In the genomic region with DNA sequence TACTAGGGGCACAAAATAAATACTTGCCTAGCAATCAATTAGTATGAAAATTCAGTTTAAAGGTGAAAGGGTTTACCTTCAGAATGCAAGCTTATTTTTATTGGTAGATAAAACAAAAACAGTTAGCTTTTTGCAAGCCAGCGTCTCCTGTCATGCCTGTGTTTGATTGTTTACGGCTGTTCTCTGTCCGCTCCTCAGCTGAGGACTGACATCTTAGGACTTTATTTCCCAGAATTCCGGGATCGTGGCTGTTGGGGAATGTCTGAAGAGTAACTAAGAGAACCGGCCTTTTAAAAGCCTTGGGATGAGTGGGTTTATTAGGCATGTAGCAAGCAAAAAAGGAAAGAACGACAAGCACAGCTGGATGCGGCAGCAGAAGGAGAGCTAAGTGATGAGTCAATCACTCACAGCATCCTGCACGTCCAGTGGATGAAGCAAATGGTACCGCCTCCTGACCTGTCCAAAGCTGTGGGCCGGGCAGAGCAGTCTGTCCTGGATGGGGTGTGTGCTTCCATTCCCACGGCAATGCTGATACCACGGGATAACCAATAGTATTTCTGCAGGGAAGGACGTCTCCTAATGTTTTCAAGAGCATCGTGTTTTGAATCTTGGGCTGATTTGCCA, we compare ENCODE assay signal across 17 mouse cellular contexts.
DNase-seq lines count a peak whose midpoint lies in the region; ATAC-seq and TF ChIP-seq lines count a peak whose summit lies in the region.
"Had no signal": no experiment of that assay in that cellular context is flagged by ENCODE, and none has a peak within 500 bp of the region (broad histone marks: within the 10 kb centered on the region; RNA-seq: fewer than 3 reads in every experiment).

No protein-coding gene starts in this region.

- H3K9ac ChIP-seq in kidney, embryonic 16.5 days (replicated peaks; ENCODE audit: low read length) = no peak overlapping the region
- H3K9ac ChIP-seq in liver, postnatal 0 days (replicated peaks) = no peak overlapping the region
- H3K9ac ChIP-seq: embryonic facial prominence, embryonic 13.5 days; forebrain, postnatal 0 days; limb, embryonic 15.5 days; midbrain, embryonic 13.5 days; neural tube, embryonic 15.5 days had no signal

- no peak for DNase-seq in kidney, adult 9 months
- DNase-seq in lung, postnatal 36 days = peak; percentile 4
- no peak for DNase-seq in liver, postnatal 0 days
- DNase-seq in layer of hippocampus, postnatal 36 days = no peak
- DNase-seq: adrenal gland, postnatal 25 days; B cell, adult 2 months; cerebellum, adult 18-20 months; forebrain, postnatal 0 days; thymus, adult 2 months had no signal

- TF ChIP-seq EP300 in liver, postnatal 0 days (IDR thresholded peaks at IDR 0.05; ENCODE audit: low read depth) = no peak

- H3K27ac ChIP-seq in kidney, embryonic 16.5 days (ENCODE audit: low read length) = no peak overlapping the region
- no peak overlapping the region for H3K27ac ChIP-seq in liver, postnatal 0 days (ENCODE audit: low read depth)
- H3K27ac ChIP-seq: embryonic facial prominence, embryonic 13.5 days; layer of hippocampus, adult 2 months; limb, embryonic 15.5 days; midbrain, embryonic 13.5 days; neural tube, embryonic 15.5 days had no signal

- H3K4me3 ChIP-seq in kidney, embryonic 16.5 days (ENCODE audit: low read length) = no peak overlapping the region
- peak overlapping the region; percentile 18 for H3K4me3 ChIP-seq in megakaryocyte, embryonic 14.5 days (replicated peaks)
- no peak overlapping the region for H3K4me3 ChIP-seq in liver, postnatal 0 days (ENCODE audit: low read depth, low read length)
- H3K4me3 ChIP-seq: embryonic facial prominence, embryonic 13.5 days; layer of hippocampus, adult 2 months; limb, embryonic 15.5 days; midbrain, embryonic 13.5 days; neural tube, embryonic 15.5 days had no signal

- WGBS in kidney, embryonic 16.5 days = 49% methylated on average over 15 of the region's 15 CpGs
- WGBS in liver, postnatal 0 days (ENCODE audit: insufficient replicate concordance) = 69% methylated on average over 15 of the region's 15 CpGs

- no peaks in the 10 kb centered on the region for H3K27me3 ChIP-seq in kidney, embryonic 16.5 days (ENCODE audit: insufficient read depth, low read length)
- no peaks in the 10 kb centered on the region for H3K27me3 ChIP-seq in megakaryocyte, embryonic 14.5 days (replicated peaks)
- no peaks in the 10 kb centered on the region for H3K27me3 ChIP-seq in liver, postnatal 0 days (ENCODE audit: insufficient read depth, low read length)
- H3K27me3 ChIP-seq: embryonic facial prominence, embryonic 13.5 days; limb, embryonic 15.5 days; midbrain, embryonic 13.5 days; neural tube, embryonic 15.5 days had no signal

- H3K4me1 ChIP-seq in kidney, embryonic 16.5 days (ENCODE audit: insufficient read depth, low read length) = 0 out of 2 replicates have a peak, but pooled peaks cover 3% of the 10 kb centered on the region
- H3K4me1 ChIP-seq in megakaryocyte, embryonic 14.5 days = no peaks in the 10 kb centered on the region
- H3K4me1 ChIP-seq in liver, postnatal 0 days (ENCODE audit: insufficient read depth) = no peaks in the 10 kb centered on the region
- H3K4me1 ChIP-seq: embryonic facial prominence, embryonic 13.5 days; limb, embryonic 15.5 days; midbrain, embryonic 13.5 days; neural tube, embryonic 15.5 days had no signal

- H3K36me3 ChIP-seq in kidney, embryonic 16.5 days (ENCODE audit: insufficient read depth, low read length) = no peaks in the 10 kb centered on the region
- H3K36me3 ChIP-seq in megakaryocyte, embryonic 14.5 days (replicated peaks; ENCODE audit: low read length) = no peaks in the 10 kb centered on the region
- no peaks in the 10 kb centered on the region for H3K36me3 ChIP-seq in liver, postnatal 0 days (replicated peaks; ENCODE audit: insufficient read depth, low read length)
- H3K36me3 ChIP-seq: embryonic facial prominence, embryonic 13.5 days; limb, embryonic 15.5 days; midbrain, embryonic 13.5 days; neural tube, embryonic 15.5 days had no signal

- H3K9me3 ChIP-seq in kidney, embryonic 16.5 days (ENCODE audit: low read length) = no peaks in the 10 kb centered on the region
- peaks cover 43% of the 10 kb centered on the region for H3K9me3 ChIP-seq in megakaryocyte, embryonic 14.5 days
- no peaks in the 10 kb centered on the region for H3K9me3 ChIP-seq in liver, postnatal 0 days (ENCODE audit: low read length)
- H3K9me3 ChIP-seq: embryonic facial prominence, embryonic 13.5 days; limb, embryonic 15.5 days; midbrain, embryonic 13.5 days; neural tube, embryonic 15.5 days had no signal

- TF ChIP-seq CTCF in liver, postnatal 0 days (IDR thresholded peaks at IDR 0.05; ENCODE audit: low read depth) = no peak

- no peak for ATAC-seq in kidney, embryonic 16.5 days (ENCODE audit: low FRiP score, low TSS enrichment)
- ATAC-seq in megakaryocyte, adult 5-6 weeks (ENCODE audit: poor library complexity, severe bottlenecking) = no peak
- no peak for ATAC-seq in liver, postnatal 0 days
- ATAC-seq: forebrain, postnatal 0 days; midbrain, embryonic 13.5 days had no signal

- H3K4me2 ChIP-seq in kidney, embryonic 16.5 days (replicated peaks; ENCODE audit: low read depth, low read length) = peak overlapping the region; percentile 33
- H3K4me2 ChIP-seq in liver, postnatal 0 days (ENCODE audit: low read depth, low read length) = no peak overlapping the region
- H3K4me2 ChIP-seq: embryonic facial prominence, embryonic 13.5 days; limb, embryonic 15.5 days; midbrain, embryonic 13.5 days; neural tube, embryonic 15.5 days had no signal
